Mouse (Mus musculus) left cerebral cortex, adult 2 months (tissue): ENCODE data around the gene Nab2. TPM values are rescaled to one million over a fixed set of nuclear protein-coding genes. Genes with fewer than 3 reads are reported as not detected.

Experiments used
- DNase-seq, 2 experiments: peaks; one replicate each; pipeline ENCODE4 v3.0.0; 2021 to 2022; ENCODE audit warnings: low spot score in 2 of 2, mixed read lengths in 1 of 2; ENCODE audit errors: extremely low spot score in 1 of 2
- H3K27ac ChIP-seq: fragments of 200-600 bp; 2 replicates; pipeline ENCODE4 v1.8.1; 2022
- H3K4me3 ChIP-seq: fragments of 200-600 bp; 2 replicates; pipeline ENCODE4 v1.8.1; 2022
- CTCF ChIP-seq: fragments of 200-600 bp; IDR thresholded peaks from 2 replicates; pipeline ENCODE4 v1.8.1; 2022; ENCODE audit warnings: antibody characterized with exemption, mild to moderate bottlenecking, moderate library complexity
- intact Hi-C: fragments of 180-260 bp; cut with DNase I; formaldehyde crosslinking; loops from one replicate; pipeline ENCODE4 v1.15.1; 2025
- total RNA-seq, 2 experiments: library from RNA; stranded (reverse); gene quantifications; 2 replicates each; pipeline ENCODE4 v1.2.3; 2021

Gene Nab2
- total RNA-seq, 2 experiments from 2014 or later = 44.9 to 67.4 TPM

GRCm38 (mm10) chr10:127671276-127671675, 2.9 kb upstream of the Nab2 start:
- TF ChIP-seq CTCF = peak; percentile 55
- intact Hi-C loops = no loop called here
- H3K27ac ChIP-seq = no peak overlapping the region
- H3K4me3 ChIP-seq = no peak overlapping the region
- DNase-seq = no peak

- TF ChIP-seq CTCF = no peak
- Histone ChIP-seq H3K4me3 (no peak overlapping the region), H3K27ac (no peak overlapping the region)
- no peak for DNase-seq
- intact Hi-C loops = no loop called here
These were observed 1.8 kb upstream of the Nab2 start for GRCm38 (mm10) chr10:127670185-127670584.

GRCm38 (mm10) chr10:127669170-127669569, 802 bp upstream of the Nab2 start:
- peak; percentile 49 to 58 for DNase-seq
- no peak for TF ChIP-seq CTCF
- intact Hi-C loops = no loop called here
- Histone ChIP-seq H3K4me3 (no peak overlapping the region), H3K27ac (peak overlapping the region; percentile 2; the same call in 1 of the 2 replicates)

GRCm38 (mm10) chr10:127667269-127668092, 887 bp downstream of the Nab2 start:
- DNase-seq = peak; percentile 55 to 74
- Histone ChIP-seq H3K4me3 (peak overlapping the region; percentile 84), H3K27ac (peak overlapping the region; percentile 98)
- intact Hi-C loops = loop anchor here (2.0 kb wide), 1 partner anchor 47 kb away; the partner anchor contains the start of gene Lrp1
- TF ChIP-seq CTCF = no peak

GRCm38 (mm10) chr10:127666501-127667268, 1.7 kb downstream of the Nab2 start, which contains the start of gene Nemp1:
Gene Nemp1, plus strand, starts transcription at chr10:127666901.
- Histone ChIP-seq H3K27ac (peak within 1 kb of the TSS; percentile 98), H3K4me3 (peak within 1 kb of the TSS; percentile 84)
- intact Hi-C loops = loop anchor here (2.0 kb wide), 1 partner anchor 46 kb away; the partner anchor contains the start of gene Lrp1
- no peak for TF ChIP-seq CTCF
- peak; percentile 76 to 78 for DNase-seq

GRCm38 (mm10) chr10:127665366-127666181, 2.8 kb downstream of the Nab2 start:
- no peak for DNase-seq
- Histone ChIP-seq H3K27ac (peak overlapping the region; percentile 98), H3K4me3 (peak overlapping the region; percentile 84)
- intact Hi-C loops = loop anchor here (2.0 kb wide), 1 partner anchor 45 kb away; the partner anchor contains the start of gene Lrp1
- TF ChIP-seq CTCF = no peak

- Histone ChIP-seq H3K27ac (peak overlapping the region; percentile 98; the same call in 1 of the 2 replicates), H3K4me3 (peak overlapping the region; percentile 84)
- no peak for DNase-seq
- no peak for TF ChIP-seq CTCF
- intact Hi-C loops = no loop called here
These were observed 3.5 kb downstream of the Nab2 start for GRCm38 (mm10) chr10:127664891-127665290.

- intact Hi-C loops = no loop called here
- no peak for DNase-seq
- peak overlapping the region; percentile 84 for H3K4me3 ChIP-seq
- no peak for TF ChIP-seq CTCF
- peak overlapping the region; percentile 53; the same call in 1 of the 2 replicates for H3K27ac ChIP-seq
These were observed 4.2 kb downstream of the Nab2 start for GRCm38 (mm10) chr10:127664166-127664565.

- Histone ChIP-seq H3K4me3 (peak overlapping the region; percentile 84; the same call in 1 of the 2 replicates), H3K27ac (peak overlapping the region; percentile 53; the same call in 1 of the 2 replicates)
- no peak for TF ChIP-seq CTCF
- DNase-seq = no peak
- intact Hi-C loops = no loop called here
These were observed 4.8 kb downstream of the Nab2 start for GRCm38 (mm10) chr10:127663590-127663989.

- DNase-seq = no peak
- peak; percentile 26 for TF ChIP-seq CTCF
- Histone ChIP-seq H3K4me3 (peak overlapping the region; percentile 30), H3K27ac (peak overlapping the region; percentile 85)
- intact Hi-C loops = no loop called here
These were observed 5.6 kb downstream of the Nab2 start for GRCm38 (mm10) chr10:127662666-127663253.
